Mouse (Mus musculus): ENCODE results near the gene Gm15446. TPM values are rescaled to one million over a fixed set of nuclear protein-coding genes. Genes with fewer than 3 reads are reported as not detected.
"Not testable (repeated sequence)": the region's sequence is repeated elsewhere in the genome, so short reads cannot be mapped to it uniquely, and the experiment has no call there.

The Gm15446 gene
- polyA plus RNA-seq (2012; rRNA removed): 1.3 and 2.0 TPM in 2 replicates

DNA sequence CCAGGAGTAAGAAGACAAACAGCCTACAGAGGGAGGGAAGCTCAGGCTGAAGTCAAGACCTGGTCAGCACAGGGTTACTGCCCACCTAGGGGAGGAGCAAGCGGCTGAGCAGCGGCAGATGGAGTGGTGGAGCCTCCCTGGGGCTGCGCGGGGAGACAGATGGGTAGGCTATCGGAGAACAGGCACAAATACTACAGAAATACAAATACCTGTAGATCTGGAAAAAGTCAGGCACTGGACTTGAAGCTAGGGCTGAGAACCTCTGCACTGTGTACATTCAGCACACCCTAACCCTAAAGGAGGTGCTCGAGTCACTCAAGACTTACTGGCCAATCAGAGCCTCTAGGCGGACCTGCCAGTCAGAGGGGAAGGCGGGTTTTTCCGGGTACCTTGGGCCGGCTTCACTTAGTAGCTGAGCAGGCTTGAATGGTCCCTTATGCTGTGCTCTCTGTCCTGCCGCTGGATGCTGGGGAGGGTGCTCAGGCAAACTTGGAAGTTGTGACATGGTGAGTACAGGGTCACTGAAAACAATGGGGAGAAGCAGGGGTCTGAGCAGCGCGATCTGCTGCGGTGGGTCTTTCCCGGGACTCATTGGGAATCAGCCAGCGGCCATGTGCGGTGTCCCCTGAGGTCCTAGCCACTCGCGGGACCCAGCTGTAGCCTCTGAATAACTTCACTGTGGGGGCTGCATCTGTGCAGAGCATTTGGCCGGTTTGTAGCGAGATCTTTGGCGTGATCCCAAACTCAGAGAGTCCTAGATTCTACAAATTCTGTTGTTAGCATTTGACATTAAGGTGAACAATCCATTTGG lies at the start of gene Gm15446:
Gene Gm15446, plus strand, starts transcription at position 140 of the 811 bp plus-strand sequence.
- not testable (repeated sequence) for H3K4me1 ChIP-seq (ENCODE audit: control insufficient read depth, insufficient read depth, low read length)
- peak; percentile 93 for DNase-seq
- peak; percentile 19; the same call in 1 of the 2 replicates for TF ChIP-seq POLR2A (IDR thresholded peaks at IDR 0.05; ENCODE audit: borderline replicate concordance, extremely low read depth, low read depth, low read length)
- peak within 1 kb of the TSS; percentile 76 for H3K4me3 ChIP-seq (replicated peaks; ENCODE audit: extremely low read depth, low read depth, low read length)
- under 1% methylated on average over 22 of the region's 22 CpGs for WGBS

DNA sequence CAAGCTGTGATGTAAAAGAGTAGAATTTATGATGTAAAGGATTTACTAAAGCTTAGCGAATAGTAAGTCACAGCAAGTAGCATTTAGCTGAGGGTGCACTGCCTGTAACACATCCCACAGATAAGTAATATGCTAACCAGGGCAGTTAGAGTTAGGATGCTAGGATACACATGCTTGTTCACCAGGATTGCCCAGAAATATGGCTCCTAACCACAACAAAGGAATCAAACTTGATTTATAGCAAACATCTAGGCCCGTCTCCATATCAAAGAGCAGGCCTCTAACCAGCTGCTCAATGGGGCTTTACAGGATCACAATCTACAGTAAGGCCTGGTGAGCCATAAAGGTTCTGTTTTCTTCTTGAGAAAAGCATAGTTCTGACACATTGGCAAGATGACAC lies 929 bp downstream of the Gm15446 start:
- 17% methylated on average over 2 of the region's 2 CpGs for WGBS
- not testable (repeated sequence) for DNase-seq; H3K4me1 ChIP-seq (ENCODE audit: control insufficient read depth, insufficient read depth, low read length); H3K4me3 ChIP-seq (replicated peaks; ENCODE audit: extremely low read depth, low read depth, low read length)

GRCm38 (mm10) chr5:109924936-109925335 lies 1.7 kb downstream of the Gm15446 start:
- TF ChIP-seq CTCF (IDR thresholded peaks at IDR 0.05; ENCODE audit: insufficient read depth, low read length) (no peak), POLR2A (IDR thresholded peaks at IDR 0.05; ENCODE audit: borderline replicate concordance, extremely low read depth, low read depth, low read length) (no peak)
- DNase-seq: no peak
- H3K4me3 ChIP-seq (replicated peaks; ENCODE audit: extremely low read depth, low read depth, low read length): no peak overlapping the region
- H3K4me1 ChIP-seq (ENCODE audit: control insufficient read depth, insufficient read depth, low read length): peaks cover 2% of the 10 kb centered on the region; the same call in 1 of the 2 replicates

DNA sequence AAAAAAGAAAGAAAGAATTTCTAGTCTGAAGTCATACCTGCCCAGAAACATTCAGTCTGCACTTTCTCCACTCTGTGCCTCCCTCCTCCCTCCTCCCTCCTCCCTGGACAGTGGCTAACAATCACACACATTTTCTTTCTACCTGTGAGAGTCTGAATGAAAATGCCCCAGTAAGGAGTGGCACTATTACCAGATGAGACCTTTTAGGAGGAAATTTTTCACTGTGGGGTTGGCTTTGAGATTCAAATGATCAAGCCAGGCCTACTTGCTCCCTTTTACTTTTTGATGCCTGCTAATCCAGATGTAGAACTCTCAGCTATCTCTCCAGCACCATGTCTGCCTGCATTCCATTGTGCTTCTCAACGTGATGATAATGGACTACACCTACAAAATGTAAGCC lies 27.1 kb downstream of the Gm15446 start:
- no CpG with 5 or more reads among the region's 1 CpGs for WGBS
- TF ChIP-seq CTCF (IDR thresholded peaks at IDR 0.05; ENCODE audit: insufficient read depth, low read length): no peak
- TF ChIP-seq POLR2A (IDR thresholded peaks at IDR 0.05; ENCODE audit: borderline replicate concordance, extremely low read depth, low read depth, low read length): no peak
- H3K4me1 ChIP-seq (ENCODE audit: control insufficient read depth, insufficient read depth, low read length): no peaks in the 10 kb centered on the region
- DNase-seq: no peak
- no peak overlapping the region for H3K4me3 ChIP-seq (replicated peaks; ENCODE audit: extremely low read depth, low read depth, low read length)

GRCm38 (mm10) chr5:109980743-109981142 lies 57.5 kb downstream of the Gm15446 start:
- no CpG with 5 or more reads among the region's 2 CpGs for WGBS
- H3K4me3 ChIP-seq (replicated peaks; ENCODE audit: extremely low read depth, low read depth, low read length); DNase-seq; H3K4me1 ChIP-seq (ENCODE audit: control insufficient read depth, insufficient read depth, low read length): not testable (repeated sequence)

Other genes with a start within 250 kb of the Gm15446 start
- 0.08 and 0.17 TPM in 2 replicates for gene 5430403G16Rik, start 232.4 kb upstream of the Gm15446 start, polyA plus RNA-seq (2012; rRNA removed)
- gene 4930522L14Rik, start 171.5 kb upstream of the Gm15446 start, polyA plus RNA-seq (2012; rRNA removed): 0.91 and 1.3 TPM in 2 replicates
- 2.8 and 4.4 TPM in 2 replicates for gene Zfp932, start 73.1 kb downstream of the Gm15446 start, polyA plus RNA-seq (2012; rRNA removed)
- 0.06 and 0.11 TPM in 2 replicates for gene Gm17655, start 149.1 kb downstream of the Gm15446 start, polyA plus RNA-seq (2012; rRNA removed)
- 0.05 and 0.08 TPM in 2 replicates for gene Gm35315, start 171.0 kb downstream of the Gm15446 start, polyA plus RNA-seq (2012; rRNA removed)
- 4.1 and 8.1 TPM in 2 replicates for gene Plcxd1, start 176.6 kb downstream of the Gm15446 start, polyA plus RNA-seq (2012; rRNA removed)
- 114 and 137 TPM in 2 replicates for gene Gtpbp6, start 184.8 kb downstream of the Gm15446 start, polyA plus RNA-seq (2012; rRNA removed)
- 0.48 and 0.56 TPM in 2 replicates for gene Zfp605, start 186.7 kb downstream of the Gm15446 start, polyA plus RNA-seq (2012; rRNA removed)
- gene Chfr, start 212.4 kb downstream of the Gm15446 start, polyA plus RNA-seq (2012; rRNA removed): 46.3 and 48.0 TPM in 2 replicates

Data from lung, adult 2 months (tissue).